Mouse (Mus musculus) kidney, adult 2 months (tissue): Measurements from ENCODE around the gene Mad2l2.

Source experiments
- CTCF ChIP-seq: fragments of 200-500 bp; conservative IDR thresholded peaks from 2 replicates; pipeline ENCODE4 v1.5.1; 2011; ENCODE audit warnings: low read depth, mild to moderate bottlenecking, control low read depth, low read length, moderate library complexity, mixed read lengths; ENCODE audit not compliant: insufficient read depth, insufficient read length
- POLR2A ChIP-seq: fragments of 200-500 bp; IDR thresholded peaks from one replicate; pipeline ENCODE4 v1.6.1; 2011; ENCODE audit warnings: low read depth, low read length, control low read depth

DNA sequence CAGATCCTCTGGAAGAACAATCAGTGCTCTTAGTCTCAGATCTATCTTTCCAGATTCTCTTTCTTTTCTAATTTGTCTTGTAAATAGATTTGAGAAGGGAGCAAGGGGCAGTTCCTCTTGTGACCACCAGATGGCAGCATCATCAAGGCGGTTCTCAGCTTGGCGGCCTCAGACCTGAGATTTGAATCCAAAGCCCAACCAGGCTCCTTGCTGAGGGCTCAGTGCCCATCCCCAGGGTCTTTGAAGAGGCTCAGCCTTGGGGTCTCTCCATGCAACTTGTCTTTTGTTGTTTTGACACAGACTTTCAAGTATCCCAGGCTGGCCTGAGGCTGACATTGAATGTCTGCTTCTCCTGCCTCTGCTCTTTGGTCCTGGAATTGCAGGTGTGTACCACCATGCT, 40.7 kb downstream of the Mad2l2 start:
- peak; percentile 91 for TF ChIP-seq CTCF
- no peak for TF ChIP-seq POLR2A
